Mouse (Mus musculus) Muller cell, postnatal 12 days (primary cell): ENCODE measurements around the gene Erbb3.

Experiments used
- DNase-seq: peaks from one replicate; pipeline ENCODE4 v3.0.0-alpha.2; 2015; ENCODE audit errors: inconsistent ontology term

Erbb3 gene

GRCm38 (mm10) chr10:128526366-128527356 is 62.8 kb downstream of the Erbb3 start:
- DNase-seq = peak; percentile 7

- peak; percentile 100 for DNase-seq
Observed at GRCm38 (mm10) chr10:128525671-128526308, 63.7 kb downstream of the Erbb3 start, which contains the start of gene Esyt1. TSS of gene Esyt1 (minus strand) at chr10:128525871.

DNA sequence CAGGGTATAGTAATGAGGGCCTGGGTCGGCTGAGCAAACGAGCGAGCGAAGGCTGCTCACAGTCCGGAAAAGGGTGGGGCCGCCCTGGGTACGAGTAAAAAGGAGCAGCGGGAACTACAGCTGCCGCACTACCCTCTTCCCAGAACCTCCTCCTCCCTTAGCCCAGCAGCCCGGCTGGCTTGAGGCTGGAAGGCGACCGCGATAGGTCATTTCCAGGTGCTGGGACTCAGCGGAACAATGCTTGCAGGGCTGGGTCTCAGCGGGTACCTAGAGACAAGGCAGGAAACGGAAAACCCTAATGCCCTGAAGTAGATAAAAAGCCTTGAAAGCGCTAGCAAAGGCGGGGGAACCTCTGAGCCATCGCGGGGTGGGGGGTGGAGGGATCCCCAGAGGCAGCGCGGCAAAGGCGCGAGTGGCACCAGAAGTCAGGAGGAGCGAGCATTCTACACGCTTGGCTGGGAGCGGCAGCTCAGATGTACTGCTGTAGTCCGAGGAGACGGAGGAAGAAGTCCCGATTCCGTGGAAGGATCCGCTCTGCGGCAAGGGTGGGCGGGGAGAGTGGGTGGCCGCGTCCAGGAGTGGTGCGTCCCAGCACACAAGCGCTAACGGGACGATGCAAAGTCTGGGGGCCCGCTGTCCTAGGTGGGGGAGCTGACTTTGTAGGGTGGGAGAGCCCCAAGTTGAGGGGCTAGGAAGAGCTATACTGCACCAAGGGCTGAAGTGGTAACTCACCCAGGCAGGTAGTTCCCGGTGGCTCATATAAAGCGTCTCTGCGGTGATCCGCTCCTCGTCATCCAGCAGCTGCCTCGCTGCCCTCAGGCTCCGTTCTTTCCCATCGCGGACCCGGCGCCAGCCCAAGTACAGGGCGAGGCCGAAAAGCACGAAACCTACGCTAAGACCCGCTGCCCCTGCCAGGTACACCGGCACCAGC is 64.5 kb downstream of the Erbb3 start:
- DNase-seq = peak; percentile 60

DNA sequence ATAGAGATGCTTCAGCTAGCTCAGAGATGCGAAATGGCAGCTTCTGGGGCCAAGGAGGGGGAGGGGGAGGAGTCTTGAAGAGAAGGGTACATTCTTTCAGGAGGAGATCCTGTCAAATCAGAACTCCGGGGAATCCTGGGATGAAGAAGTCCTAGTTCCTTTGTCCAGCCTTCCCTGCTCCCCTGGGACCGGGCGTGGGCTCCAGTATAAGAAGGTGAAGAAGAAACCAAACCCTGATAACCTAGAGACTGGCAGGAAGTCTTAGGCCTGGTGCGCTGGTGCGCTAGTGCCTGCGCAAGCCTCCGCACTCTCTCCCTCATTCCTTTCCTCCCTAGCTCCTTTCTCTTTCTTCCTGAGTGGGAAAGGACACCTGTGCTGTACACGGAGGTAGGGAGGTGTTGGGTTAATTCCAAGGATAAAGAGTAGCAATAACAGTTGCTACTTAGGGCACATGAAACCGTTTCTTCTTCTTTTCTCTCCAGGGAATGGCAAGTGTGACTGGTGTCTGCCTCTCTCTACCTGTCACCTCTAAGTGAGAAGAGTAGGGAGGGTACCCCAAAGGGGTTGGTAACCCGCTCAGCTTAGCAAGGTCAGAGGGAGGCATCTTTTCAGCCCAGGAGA is 65.2 kb downstream of the Erbb3 start:
- DNase-seq = peak; percentile 18

DNA sequence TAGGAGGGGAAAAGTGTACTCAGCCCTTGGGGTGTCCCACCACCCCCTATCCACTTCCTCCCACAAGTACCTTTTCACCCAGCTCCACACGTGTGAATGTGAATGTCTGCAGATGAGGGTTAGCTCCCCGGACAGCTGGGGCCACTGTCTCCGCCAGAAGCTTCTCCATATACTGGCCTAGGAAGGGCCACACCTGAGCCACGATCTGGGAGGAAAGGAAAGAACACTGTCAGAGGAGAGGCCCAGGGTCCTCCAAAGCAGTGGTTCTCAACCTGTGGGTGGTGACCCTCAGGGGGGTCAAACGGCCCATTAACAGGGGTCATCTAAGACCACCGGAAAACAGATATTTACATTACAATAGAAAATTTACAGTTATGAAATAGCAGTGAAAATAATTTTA is 67.1 kb downstream of the Erbb3 start:
- no peak for DNase-seq

DNA sequence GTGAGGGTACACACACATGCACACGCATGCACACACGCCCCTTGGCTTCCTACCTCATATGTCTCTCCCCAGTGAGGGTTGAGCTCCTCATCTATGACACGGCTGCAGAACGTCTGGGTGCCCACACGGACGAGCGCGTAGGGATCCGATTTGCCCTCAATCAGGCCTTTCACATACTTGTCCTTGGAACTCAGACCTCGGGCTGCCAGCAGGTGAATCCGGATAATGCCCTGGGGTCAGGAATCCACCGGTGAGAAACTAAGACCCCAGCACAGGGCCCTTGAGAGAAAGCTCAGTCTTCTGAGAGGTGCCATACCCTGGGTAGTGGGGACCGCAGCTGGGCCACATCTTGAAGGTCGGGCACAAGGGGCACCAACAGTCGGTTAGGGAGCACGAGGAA is 68.9 kb downstream of the Erbb3 start:
- no peak for DNase-seq

DNA sequence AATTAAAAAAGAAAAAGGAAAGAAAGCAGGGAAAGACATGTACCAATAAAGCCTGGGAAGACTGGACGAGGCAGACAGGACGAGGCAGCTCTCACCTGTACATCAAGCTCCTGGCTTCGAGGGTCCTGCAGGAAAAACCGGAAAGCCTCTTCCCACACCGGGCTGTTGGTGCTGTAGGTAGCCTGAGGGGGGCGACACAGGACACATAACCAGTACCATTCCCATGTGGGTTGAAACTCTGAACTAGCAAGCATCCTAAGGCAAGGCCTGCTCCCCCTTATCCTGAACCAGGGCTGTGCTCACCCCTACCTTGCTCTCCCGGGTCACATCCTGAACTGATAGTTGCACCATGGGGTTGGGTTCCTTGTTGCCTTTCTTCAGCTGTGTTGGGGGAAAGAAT is 70.6 kb downstream of the Erbb3 start:
- peak; percentile 37 for DNase-seq
